Mouse (Mus musculus): ENCODE data around the gene Atp5s.

DNA sequence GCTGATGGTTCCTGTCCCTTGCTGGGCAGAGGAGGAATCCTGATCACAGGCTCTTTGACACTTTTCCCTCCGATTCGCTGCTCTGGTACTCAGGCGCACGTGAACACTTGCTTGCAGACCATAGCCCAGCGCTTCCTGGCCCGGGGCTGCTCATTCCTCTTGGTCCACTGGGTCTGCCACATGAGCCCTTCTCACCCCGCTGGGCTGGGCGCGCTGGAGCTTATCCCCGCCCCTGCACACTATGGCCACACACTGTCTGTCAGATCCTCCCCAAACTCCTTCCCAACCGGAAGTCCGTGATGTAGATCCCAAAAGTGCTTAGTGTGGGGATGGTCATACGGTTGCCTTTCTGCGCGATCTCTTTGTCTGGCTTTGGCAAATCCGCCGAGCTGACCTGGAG, 31.3 kb upstream of the Atp5s start:
- TF ChIP-seq POLR2A (IDR thresholded peaks at IDR 0.05; ENCODE audit: borderline replicate concordance, control insufficient read depth, low read depth, low read length) (no peak), CTCF (IDR thresholded peaks at IDR 0.05; ENCODE audit: control insufficient read depth, insufficient read depth, low read length) (no peak)

All from bone marrow, adult 2 months (tissue).